In genomic region chr5:67238303-67238702, GRCm38 (mm10) we compare ENCODE assay signal across 9 mouse cellular contexts. TPM values are rescaled to one million over a fixed set of nuclear protein-coding genes. Genes with fewer than 3 reads are reported as not detected.
A peak's percentile ranks its signal among the peaks of the same experiment; 100 is the strongest.
DNase-seq lines count a peak whose midpoint lies in the region; ATAC-seq lines count a peak whose summit lies in the region.
"Had no signal": no experiment of that assay in that cellular context is flagged by ENCODE, and none has a peak within 500 bp of the region (broad histone marks: within the 10 kb centered on the region; RNA-seq: fewer than 3 reads in every experiment).

No protein-coding gene starts in this region.

- H3K4me1 ChIP-seq in kidney, embryonic 15.5 days: no peaks in the 10 kb centered on the region

- intact Hi-C loops in gastrocnemius, postnatal 36 days (cut with DNase I): no loop called here

- 0% methylated on average over 1 of the region's 1 CpGs for WGBS in kidney, embryonic 15.5 days

- H3K36me3 ChIP-seq in kidney, embryonic 15.5 days: no peaks in the 10 kb centered on the region

- no peak overlapping the region for H3K4me3 ChIP-seq in kidney, embryonic 15.5 days (replicated peaks)

- no peak overlapping the region for H3K9ac ChIP-seq in kidney, embryonic 15.5 days

- no peaks in the 10 kb centered on the region for H3K9me3 ChIP-seq in kidney, embryonic 15.5 days (replicated peaks)

- H3K27ac ChIP-seq in kidney, embryonic 15.5 days: no peak overlapping the region

- no peak for ATAC-seq in kidney, embryonic 15.5 days (replicated peaks; ENCODE audit: low FRiP score)
- ATAC-seq in erythroid progenitor cell, adult 5-6 weeks (replicated peaks; ENCODE audit: low FRiP score, poor library complexity, severe bottlenecking): no peak

- no peak overlapping the region for H3K4me2 ChIP-seq in kidney, embryonic 15.5 days

- H3K27me3 ChIP-seq in kidney, embryonic 15.5 days: peaks cover 53% of the 10 kb centered on the region

- DNase-seq in cerebellum, postnatal 10 days: peak; percentile 64 to 78
- DNase-seq in cerebellum, adult 9-10 months: no peak
- DNase-seq in kidney, postnatal 10 days: peak; percentile 45
- DNase-seq in 3T3-L1 (ENCODE audit: low read depth, low spot score) (peak; percentile 75), ZHBTc4 (ENCODE audit: low read depth, low spot score) (peak; percentile 40)
- no peak for DNase-seq in gastrocnemius, postnatal 36 days
- DNase-seq: kidney, adult 18-20 months had no signal

RNA-seq across cellular contexts. Expression of gene Tmem33, which starts 22.1 kb away (rescaled TPM):
- 97.9 and 111 TPM in 2 replicates for polyA plus RNA-seq in kidney, embryonic 15.5 days (2015; fragmentation: Nextera tagmentation; extraction: Ambion mirVana)
- 10 to 100 TPM; 23.4 to 26.8 TPM for total RNA-seq in gastrocnemius, postnatal 36 days (2021)
- total RNA-seq in erythroid progenitor cell, adult 5-6 weeks (2015; ENCODE audit: low replicate concordance): 137 and 168 TPM in 2 replicates
- 49.8 and 56.7 TPM in 2 replicates for total RNA-seq in erythroid progenitor cell, adult 5-6 weeks (2017; ENCODE audit: low replicate concordance)

Comparison
In these comparisons a context has a peak if more than half of its experiments do, and no peak if none do; other contexts are left out.
1. DNase-seq: peak in cerebellum, postnatal 10 days (2 of 2), kidney, postnatal 10 days (single experiment), 3T3-L1 (single experiment) and ZHBTc4 (single experiment); none in cerebellum, adult 9-10 months (single experiment) and gastrocnemius, postnatal 36 days (0 of 2).